Mouse (Mus musculus) midbrain, embryonic 11.5 days (tissue): ENCODE data around the gene Kank3. TPM values are rescaled to one million over a fixed set of nuclear protein-coding genes. Genes with fewer than 3 reads are reported as not detected.

ENCODE experiments used
- ATAC-seq: fragments of 200-750 bp; cut with Nextera tagmentation; 2 replicates; pipeline ENCODE4 v1.8.0; 2017; ENCODE audit warnings: moderate TSS enrichment, moderate library complexity; ENCODE audit not compliant: low FRiP score
- DNase-seq: peaks from one replicate; pipeline ENCODE4 v3.0.0; 2015; ENCODE audit warnings: low spot score; ENCODE audit errors: missing footprints
- H3K27ac ChIP-seq: fragments of 300-500 bp; sonication (generic); 2 replicates; pipeline ENCODE4 v1.5.1; 2014; ENCODE audit warnings: low read depth, low read length
- H3K27me3 ChIP-seq: fragments of 300-500 bp; sonication (generic); 2 replicates; pipeline ENCODE4 v1.6.1; 2014; ENCODE audit warnings: mild to moderate bottlenecking, low read length, moderate library complexity, mixed read lengths; ENCODE audit not compliant: control insufficient read depth, insufficient read depth
- H3K36me3 ChIP-seq: fragments of 300-500 bp; sonication (generic); 2 replicates; pipeline ENCODE4 v1.6.1; 2014; ENCODE audit warnings: mild to moderate bottlenecking, low read length, moderate library complexity, mixed read lengths; ENCODE audit not compliant: control insufficient read depth, insufficient read depth
- H3K4me1 ChIP-seq: fragments of 300-500 bp; sonication (generic); 2 replicates; pipeline ENCODE4 v1.6.1; 2014; ENCODE audit warnings: low read length; ENCODE audit not compliant: control insufficient read depth, insufficient read depth
- H3K4me2 ChIP-seq: fragments of 300-500 bp; sonication (generic); 2 replicates; pipeline ENCODE4 v1.6.1; 2014; ENCODE audit warnings: mild to moderate bottlenecking, moderate library complexity
- H3K4me3 ChIP-seq: fragments of 300-500 bp; sonication (generic); 2 replicates; pipeline ENCODE4 v1.5.1; 2014; ENCODE audit warnings: low read depth, low read length
- H3K9ac ChIP-seq: fragments of 300-500 bp; sonication (generic); 2 replicates; pipeline ENCODE4 v1.6.1; 2014; ENCODE audit warnings: low read length
- H3K9me3 ChIP-seq: fragments of 300-500 bp; sonication (generic); 2 replicates; pipeline ENCODE4 v1.6.1; 2016; ENCODE audit warnings: low read length; ENCODE audit not compliant: control insufficient read depth
- WGBS: fragments of 180-500 bp; shearing (Covaris S2); extraction: QIAGEN DNeasy Blood & Tissue Kit; methylation state at CpG from one replicate; pipeline ENCODE4 v1.1.7; 2014; 5-methylcytosine and 5-hydroxymethylcytosine counted together
- polyA plus RNA-seq: library from polyadenylated mRNA; unstranded; fragments of >200 nt; fragmentation: Nextera tagmentation; extraction: Ambion mirVana; gene quantifications from 2 replicates; pipeline ENCODE4 v1.2.1, GENCODE M21; 2014

The Kank3 gene
- polyA plus RNA-seq: 18.3 and 23.9 TPM in 2 replicates

GRCm38 (mm10) chr17:33810334-33811141 is at the start of gene Kank3:
Kank3 (plus strand) TSS chr17:33810519.
- Histone ChIP-seq H3K27ac (no peak within 1 kb of the TSS), H3K9me3 (no peaks in the 10 kb centered on the region), H3K36me3 (no peaks in the 10 kb centered on the region), H3K27me3 (peaks cover 3% of the 10 kb centered on the region; the same call in 1 of the 2 replicates), H3K4me1 (0 out of 2 replicates have a peak, but pooled peaks cover 2% of the 10 kb centered on the region), H3K4me2 (peak within 1 kb of the TSS; percentile 74), H3K9ac (peak within 1 kb of the TSS; percentile 36; the same call in 1 of the 2 replicates), H3K4me3 (peak within 1 kb of the TSS; percentile 46)
- WGBS: 2% methylated on average over 36 of the region's 36 CpGs
- peak; percentile 98 for ATAC-seq
- DNase-seq: peak; percentile 99

- H3K4me1 ChIP-seq: no peaks in the 10 kb centered on the region
These were observed 43.9 kb upstream of the Kank3 start for GRCm38 (mm10) chr17:33766389-33766788.

GRCm38 (mm10) chr17:33771617-33772016 is 38.7 kb upstream of the Kank3 start:
- Histone ChIP-seq H3K4me3 (no peak overlapping the region), H3K27ac (no peak overlapping the region), H3K9me3 (no peaks in the 10 kb centered on the region), H3K4me1 (no peaks in the 10 kb centered on the region), H3K9ac (no peak overlapping the region), H3K27me3 (no peaks in the 10 kb centered on the region), H3K36me3 (no peaks in the 10 kb centered on the region), H3K4me2 (no peak overlapping the region)
- 94% methylated on average over 4 of the region's 4 CpGs for WGBS
- no peak for DNase-seq
- no peak for ATAC-seq

More at GRCm38 (mm10) chr17:33766389-33766788, 43.9 kb upstream of the Kank3 start:
- no peaks in the 10 kb centered on the region for H3K36me3 ChIP-seq
- H3K9ac ChIP-seq: no peak overlapping the region
- H3K27ac ChIP-seq: no peak overlapping the region
- ATAC-seq (no peak), DNase-seq (no peak)
- H3K27me3 ChIP-seq: no peaks in the 10 kb centered on the region
- H3K4me2 ChIP-seq: no peak overlapping the region
- H3K4me3 ChIP-seq: no peak overlapping the region
- H3K9me3 ChIP-seq: no peaks in the 10 kb centered on the region
- WGBS: 87% methylated on average over 3 of the region's 3 CpGs

GRCm38 (mm10) chr17:33773426-33773825 is 36.9 kb upstream of the Kank3 start:
- 79% methylated on average over 6 of the region's 6 CpGs for WGBS
- no peak overlapping the region for H3K27ac ChIP-seq
- no peak overlapping the region for H3K4me3 ChIP-seq

GRCm38 (mm10) chr17:33773871-33774572 is 36.3 kb upstream of the Kank3 start:
- Histone ChIP-seq H3K27ac (no peak overlapping the region), H3K27me3 (no peaks in the 10 kb centered on the region), H3K4me3 (no peak overlapping the region), H3K4me2 (no peak overlapping the region), H3K36me3 (no peaks in the 10 kb centered on the region), H3K9ac (no peak overlapping the region), H3K4me1 (no peaks in the 10 kb centered on the region), H3K9me3 (no peaks in the 10 kb centered on the region)
- ATAC-seq (no peak), DNase-seq (no peak)
- WGBS: 92% methylated on average over 6 of the region's 6 CpGs

More at GRCm38 (mm10) chr17:33773426-33773825, 36.9 kb upstream of the Kank3 start:
- H3K9me3 ChIP-seq: no peaks in the 10 kb centered on the region
- ATAC-seq (no peak), DNase-seq (no peak)
- no peaks in the 10 kb centered on the region for H3K27me3 ChIP-seq
- H3K36me3 ChIP-seq: no peaks in the 10 kb centered on the region
- H3K4me2 ChIP-seq: no peak overlapping the region
- H3K4me1 ChIP-seq: no peaks in the 10 kb centered on the region
- no peak overlapping the region for H3K9ac ChIP-seq

GRCm38 (mm10) chr17:33774573-33775155 is 35.7 kb upstream of the Kank3 start:
- ATAC-seq (no peak), DNase-seq (no peak)
- WGBS: 91% methylated on average over 8 of the region's 8 CpGs
- Histone ChIP-seq H3K4me1 (no peaks in the 10 kb centered on the region), H3K27ac (no peak overlapping the region), H3K4me2 (no peak overlapping the region), H3K9me3 (no peaks in the 10 kb centered on the region), H3K4me3 (no peak overlapping the region), H3K27me3 (no peaks in the 10 kb centered on the region), H3K36me3 (no peaks in the 10 kb centered on the region), H3K9ac (no peak overlapping the region)

- Histone ChIP-seq H3K9me3 (no peaks in the 10 kb centered on the region), H3K4me1 (no peaks in the 10 kb centered on the region), H3K27ac (no peak overlapping the region), H3K9ac (no peak overlapping the region), H3K4me3 (no peak overlapping the region), H3K36me3 (no peaks in the 10 kb centered on the region), H3K4me2 (no peak overlapping the region), H3K27me3 (no peaks in the 10 kb centered on the region)
- 99% methylated on average over 4 of the region's 4 CpGs for WGBS
- DNase-seq (no peak), ATAC-seq (no peak)
These were observed 35.0 kb upstream of the Kank3 start for GRCm38 (mm10) chr17:33775287-33775686.

- WGBS: 68% methylated on average over 9 of the region's 9 CpGs
- no peak for ATAC-seq
- no peak overlapping the region for H3K9ac ChIP-seq
- no peak overlapping the region for H3K4me3 ChIP-seq
- no peak overlapping the region for H3K4me2 ChIP-seq
- H3K27me3 ChIP-seq: no peaks in the 10 kb centered on the region
- H3K27ac ChIP-seq: no peak overlapping the region
- no peaks in the 10 kb centered on the region for H3K9me3 ChIP-seq
- H3K36me3 ChIP-seq: no peaks in the 10 kb centered on the region
- peaks cover 5% of the 10 kb centered on the region for H3K4me1 ChIP-seq
- DNase-seq: no peak
These were observed 30.9 kb upstream of the Kank3 start for GRCm38 (mm10) chr17:33779271-33779966.
